Mouse (Mus musculus): Measurements from ENCODE around the gene Rph3a. TPM values are rescaled to one million over a fixed set of nuclear protein-coding genes. Genes with fewer than 3 reads are reported as not detected.

Rph3a gene
- total and polyA plus RNA-seq, 3 experiments, result not detected

- H3K27me3 ChIP-seq (ENCODE audit: insufficient read depth, low read length), result no peaks in the 10 kb centered on the region
- H3K4me1 ChIP-seq (ENCODE audit: insufficient read depth, low read depth, low read length), result no peaks in the 10 kb centered on the region
- H3K4me3 ChIP-seq (ENCODE audit: low read depth, low read length), result no peak overlapping the region
- no peaks in the 10 kb centered on the region for H3K36me3 ChIP-seq (replicated peaks)
- no peak for TF ChIP-seq POLR2AphosphoS5 (IDR thresholded peaks at IDR 0.05; ENCODE audit: insufficient replicate concordance, low read depth, low read length)
- no peak for TF ChIP-seq CTCF (IDR thresholded peaks at IDR 0.05; ENCODE audit: low read depth, low read length)
- no peak for TF ChIP-seq GATA2 (IDR thresholded peaks at IDR 0.05; ENCODE audit: borderline replicate concordance, low read depth, low read length)
- no peak for TF ChIP-seq TAL1 (conservative IDR thresholded peaks at IDR 0.05; ENCODE audit: low read depth, low read length)
- TF ChIP-seq GATA1 (IDR thresholded peaks at IDR 0.05; ENCODE audit: borderline replicate concordance, low read length), result no peak
- DNase-seq (ENCODE audit: low spot score), result no peak
- no peaks in the 10 kb centered on the region for H3K9me3 ChIP-seq (replicated peaks)
- no peak for ATAC-seq (ENCODE audit: extremely low read depth, insufficient number of reproducible peaks, low FRiP score, poor library complexity, severe bottlenecking)
Measured at GRCm38 (mm10) chr5:120988373-120988772, 21.5 kb downstream of the Rph3a start.

GRCm38 (mm10) chr5:120983029-120983428 is 26.9 kb downstream of the Rph3a start:
- peak; percentile 44; the same call in 1 of the 2 replicates for TF ChIP-seq CTCF (IDR thresholded peaks at IDR 0.05; ENCODE audit: low read depth, low read length)
- TF ChIP-seq GATA1 (IDR thresholded peaks at IDR 0.05; ENCODE audit: borderline replicate concordance, low read length), result no peak
- Histone ChIP-seq H3K9me3 (replicated peaks) (peaks cover 16% of the 10 kb centered on the region), H3K4me1 (ENCODE audit: insufficient read depth, low read depth, low read length) (no peaks in the 10 kb centered on the region), H3K27me3 (ENCODE audit: insufficient read depth, low read length) (peaks cover 2% of the 10 kb centered on the region; the same call in 1 of the 2 replicates), H3K36me3 (replicated peaks) (no peaks in the 10 kb centered on the region), H3K4me3 (ENCODE audit: low read depth, low read length) (no peak overlapping the region)
- ATAC-seq (ENCODE audit: extremely low read depth, insufficient number of reproducible peaks, low FRiP score, poor library complexity, severe bottlenecking) (no peak), DNase-seq (ENCODE audit: low spot score) (no peak)

GRCm38 (mm10) chr5:120981211-120981610 is 28.7 kb downstream of the Rph3a start:
- no peak for TF ChIP-seq CTCF (IDR thresholded peaks at IDR 0.05; ENCODE audit: low read depth, low read length)
- no peak for TF ChIP-seq GATA1 (IDR thresholded peaks at IDR 0.05; ENCODE audit: borderline replicate concordance, low read length)
- TF ChIP-seq GATA2 (IDR thresholded peaks at IDR 0.05; ENCODE audit: borderline replicate concordance, low read depth, low read length), result no peak
- no peak for TF ChIP-seq TAL1 (conservative IDR thresholded peaks at IDR 0.05; ENCODE audit: low read depth, low read length)
- TF ChIP-seq POLR2AphosphoS5 (IDR thresholded peaks at IDR 0.05; ENCODE audit: insufficient replicate concordance, low read depth, low read length), result no peak
- H3K4me3 ChIP-seq (ENCODE audit: low read depth, low read length), result no peak overlapping the region
- peaks cover 16% of the 10 kb centered on the region for H3K9me3 ChIP-seq (replicated peaks)

GRCm38 (mm10) chr5:120980116-120980515 is 29.8 kb downstream of the Rph3a start:
- TF ChIP-seq GATA2 (IDR thresholded peaks at IDR 0.05; ENCODE audit: borderline replicate concordance, low read depth, low read length) (no peak), TAL1 (conservative IDR thresholded peaks at IDR 0.05; ENCODE audit: low read depth, low read length) (no peak), POLR2AphosphoS5 (IDR thresholded peaks at IDR 0.05; ENCODE audit: insufficient replicate concordance, low read depth, low read length) (no peak), CTCF (IDR thresholded peaks at IDR 0.05; ENCODE audit: low read depth, low read length) (no peak), GATA1 (IDR thresholded peaks at IDR 0.05; ENCODE audit: borderline replicate concordance, low read length) (no peak)
- peaks cover 2% of the 10 kb centered on the region; the same call in 1 of the 2 replicates for H3K27me3 ChIP-seq (ENCODE audit: insufficient read depth, low read length)
- H3K4me1 ChIP-seq (ENCODE audit: insufficient read depth, low read depth, low read length), result no peaks in the 10 kb centered on the region
- DNase-seq (ENCODE audit: low spot score) (no peak), ATAC-seq (ENCODE audit: extremely low read depth, insufficient number of reproducible peaks, low FRiP score, poor library complexity, severe bottlenecking) (no peak)
- H3K36me3 ChIP-seq (replicated peaks), result no peaks in the 10 kb centered on the region
- peaks cover 16% of the 10 kb centered on the region for H3K9me3 ChIP-seq (replicated peaks)
- H3K4me3 ChIP-seq (ENCODE audit: low read depth, low read length), result no peak overlapping the region

More at GRCm38 (mm10) chr5:120981211-120981610, 28.7 kb downstream of the Rph3a start:
- no peaks in the 10 kb centered on the region for H3K4me1 ChIP-seq (ENCODE audit: insufficient read depth, low read depth, low read length)
- DNase-seq (ENCODE audit: low spot score) (no peak), ATAC-seq (ENCODE audit: extremely low read depth, insufficient number of reproducible peaks, low FRiP score, poor library complexity, severe bottlenecking) (no peak)
- peaks cover 2% of the 10 kb centered on the region; the same call in 1 of the 2 replicates for H3K27me3 ChIP-seq (ENCODE audit: insufficient read depth, low read length)
- no peaks in the 10 kb centered on the region for H3K36me3 ChIP-seq (replicated peaks)

GRCm38 (mm10) chr5:120976138-120976537 is 33.8 kb downstream of the Rph3a start:
- peaks cover 12% of the 10 kb centered on the region for H3K9me3 ChIP-seq (replicated peaks)
- no peak for ATAC-seq (ENCODE audit: extremely low read depth, insufficient number of reproducible peaks, low FRiP score, poor library complexity, severe bottlenecking)
- no peak overlapping the region for H3K4me3 ChIP-seq (ENCODE audit: low read depth, low read length)
- peaks cover 3% of the 10 kb centered on the region for H3K27me3 ChIP-seq (ENCODE audit: insufficient read depth, low read length)
- no peak for DNase-seq (ENCODE audit: low spot score)
- no peaks in the 10 kb centered on the region for H3K4me1 ChIP-seq (ENCODE audit: insufficient read depth, low read depth, low read length)
- no peak for TF ChIP-seq GATA2 (IDR thresholded peaks at IDR 0.05; ENCODE audit: borderline replicate concordance, low read depth, low read length)
- TF ChIP-seq TAL1 (conservative IDR thresholded peaks at IDR 0.05; ENCODE audit: low read depth, low read length), result no peak
- no peak for TF ChIP-seq GATA1 (IDR thresholded peaks at IDR 0.05; ENCODE audit: borderline replicate concordance, low read length)
- TF ChIP-seq POLR2AphosphoS5 (IDR thresholded peaks at IDR 0.05; ENCODE audit: insufficient replicate concordance, low read depth, low read length), result no peak
- no peak for TF ChIP-seq CTCF (IDR thresholded peaks at IDR 0.05; ENCODE audit: low read depth, low read length)
- H3K36me3 ChIP-seq (replicated peaks), result no peaks in the 10 kb centered on the region

- no peaks in the 10 kb centered on the region for H3K9me3 ChIP-seq (replicated peaks)
- peaks cover 2% of the 10 kb centered on the region for H3K27me3 ChIP-seq (ENCODE audit: insufficient read depth, low read length)
- ATAC-seq (ENCODE audit: extremely low read depth, insufficient number of reproducible peaks, low FRiP score, poor library complexity, severe bottlenecking), result no peak
- TF ChIP-seq GATA2 (IDR thresholded peaks at IDR 0.05; ENCODE audit: borderline replicate concordance, low read depth, low read length) (no peak), GATA1 (IDR thresholded peaks at IDR 0.05; ENCODE audit: borderline replicate concordance, low read length) (no peak), POLR2AphosphoS5 (IDR thresholded peaks at IDR 0.05; ENCODE audit: insufficient replicate concordance, low read depth, low read length) (no peak), CTCF (IDR thresholded peaks at IDR 0.05; ENCODE audit: low read depth, low read length) (no peak), TAL1 (conservative IDR thresholded peaks at IDR 0.05; ENCODE audit: low read depth, low read length) (no peak)
- no peaks in the 10 kb centered on the region for H3K36me3 ChIP-seq (replicated peaks)
- DNase-seq (ENCODE audit: low spot score), result no peak
- H3K4me1 ChIP-seq (ENCODE audit: insufficient read depth, low read depth, low read length), result no peaks in the 10 kb centered on the region
- H3K4me3 ChIP-seq (ENCODE audit: low read depth, low read length), result no peak overlapping the region
Measured at GRCm38 (mm10) chr5:120974522-120974921, 35.4 kb downstream of the Rph3a start.

Data from G1E (cell line).